Mouse (Mus musculus): Measurements from ENCODE around the gene Fgfr2.
"Not testable (repeated sequence)": the region's sequence is repeated elsewhere in the genome, so short reads cannot be mapped to it uniquely, and the experiment has no call there.

The Fgfr2 gene

GRCm38 (mm10) chr7:130634259-130634871 lies 2488.8 kb downstream of the Fgfr2 start:
- no peak for DNase-seq (ENCODE audit: low read depth in 1 of 2, low spot score in 2 of 2)

- no peak for DNase-seq (ENCODE audit: low read depth in 1 of 2, low spot score in 2 of 2)
These were observed 2490.8 kb downstream of the Fgfr2 start for GRCm38 (mm10) chr7:130632379-130632732.

GRCm38 (mm10) chr7:130631553-130632378 lies 2491.4 kb downstream of the Fgfr2 start:
- DNase-seq (ENCODE audit: low read depth in 1 of 2, low spot score in 2 of 2), result no peak

GRCm38 (mm10) chr7:130630956-130631355 lies 2492.2 kb downstream of the Fgfr2 start:
- DNase-seq (ENCODE audit: low read depth in 1 of 2, low spot score in 2 of 2), result no peak

- DNase-seq (ENCODE audit: low read depth in 1 of 2, low spot score in 2 of 2), result no peak
These were observed 2493.2 kb downstream of the Fgfr2 start for GRCm38 (mm10) chr7:130629999-130630398.

- no peak for DNase-seq (ENCODE audit: low read depth in 1 of 2, low spot score in 2 of 2)
These were observed 2494.5 kb downstream of the Fgfr2 start for GRCm38 (mm10) chr7:130628601-130629000.

- DNase-seq (ENCODE audit: low read depth in 1 of 2, low spot score in 2 of 2), result no peak
These were observed 2497.8 kb downstream of the Fgfr2 start for GRCm38 (mm10) chr7:130625361-130625760.

GRCm38 (mm10) chr7:130624299-130624698 lies 2498.9 kb downstream of the Fgfr2 start:
- no peak for DNase-seq (ENCODE audit: low read depth in 1 of 2, low spot score in 2 of 2)

GRCm38 (mm10) chr7:130622359-130622758 lies 2500.8 kb downstream of the Fgfr2 start:
- DNase-seq (ENCODE audit: low read depth in 1 of 2, low spot score in 2 of 2), result no peak

GRCm38 (mm10) chr7:130621953-130622352 lies 2501.2 kb downstream of the Fgfr2 start:
- DNase-seq (ENCODE audit: low read depth in 1 of 2, low spot score in 2 of 2), result no peak

GRCm38 (mm10) chr7:130621068-130621467 lies 2502.1 kb downstream of the Fgfr2 start:
- DNase-seq (ENCODE audit: low read depth in 1 of 2, low spot score in 2 of 2), result no peak

- DNase-seq (ENCODE audit: low read depth in 1 of 2, low spot score in 2 of 2), result no peak
These were observed 2505.6 kb downstream of the Fgfr2 start for GRCm38 (mm10) chr7:130617591-130617990.

- no peak for DNase-seq (ENCODE audit: low read depth in 1 of 2, low spot score in 2 of 2)
These were observed 2509.2 kb downstream of the Fgfr2 start for GRCm38 (mm10) chr7:130613973-130614372.

- no peak for DNase-seq (ENCODE audit: low read depth in 1 of 2, low spot score in 2 of 2)
These were observed 2516.2 kb downstream of the Fgfr2 start for GRCm38 (mm10) chr7:130606958-130607357.

- no peak for DNase-seq (ENCODE audit: low read depth in 1 of 2, low spot score in 2 of 2)
These were observed 2518.0 kb downstream of the Fgfr2 start for GRCm38 (mm10) chr7:130605111-130605510.

- DNase-seq (ENCODE audit: low read depth in 1 of 2, low spot score in 2 of 2), result no peak
These were observed 2518.8 kb downstream of the Fgfr2 start for GRCm38 (mm10) chr7:130604390-130604789.

- no peak for DNase-seq (ENCODE audit: low read depth in 1 of 2, low spot score in 2 of 2)
These were observed 2519.6 kb downstream of the Fgfr2 start for GRCm38 (mm10) chr7:130603556-130603955.

GRCm38 (mm10) chr7:130602804-130603203 lies 2520.3 kb downstream of the Fgfr2 start:
- DNase-seq (ENCODE audit: low read depth in 1 of 2, low spot score in 2 of 2), result no peak

- DNase-seq (ENCODE audit: low read depth in 1 of 2, low spot score in 2 of 2), result no peak
These were observed 2522.6 kb downstream of the Fgfr2 start for GRCm38 (mm10) chr7:130600546-130600945.

GRCm38 (mm10) chr7:130600074-130600473 lies 2523.1 kb downstream of the Fgfr2 start:
- no peak for DNase-seq (ENCODE audit: low read depth in 1 of 2, low spot score in 2 of 2)

GRCm38 (mm10) chr7:130597546-130597945 lies 2525.6 kb downstream of the Fgfr2 start:
- no peak for DNase-seq (ENCODE audit: low read depth in 1 of 2, low spot score in 2 of 2)

- not testable (repeated sequence) for DNase-seq (ENCODE audit: low read depth in 1 of 2, low spot score in 2 of 2)
These were observed 2526.9 kb downstream of the Fgfr2 start for GRCm38 (mm10) chr7:130596079-130596855.

Data from monocyte, adult 2 months (primary cell).